Mouse (Mus musculus): Measurements from ENCODE around the gene Chd3.

- TF ChIP-seq ZNF384 (IDR thresholded peaks at IDR 0.05; ENCODE audit: low read depth, low read length) = no peak
- TF ChIP-seq MAFK (IDR thresholded peaks at IDR 0.05; ENCODE audit: insufficient replicate concordance, low read length) = no peak
- no peak for TF ChIP-seq POLR2A (IDR thresholded peaks at IDR 0.05; ENCODE audit: low read depth, low read length)
- TF ChIP-seq UBTF (IDR thresholded peaks at IDR 0.05; ENCODE audit: low read depth, low read length) = no peak
- no peak for TF ChIP-seq MAZ (IDR thresholded peaks at IDR 0.05; ENCODE audit: low read depth, low read length)
- TF ChIP-seq ZMIZ1 (IDR thresholded peaks at IDR 0.05; ENCODE audit: low read depth, low read length) = 0 out of 2 replicates have a peak, but pooled peaks have one; percentile 31
These were observed 28.9 kb upstream of the Chd3 start, which contains the start of gene Tmem88 for GRCm38 (mm10) chr11:69398059-69398458.

Measured in CH12.LX (cell line).